Mouse (Mus musculus): ENCODE data around the gene Piga. TPM values are rescaled to one million over a fixed set of nuclear protein-coding genes. Genes with fewer than 3 reads are reported as not detected.

The Piga gene
- total RNA-seq, 1 experiment from 2014 or later = 9.0 TPM

- no peak for DNase-seq
Measured at GRCm38 (mm10) chrX:164432682-164433081, 13.1 kb downstream of the Piga start.

- no peak for DNase-seq
Measured at GRCm38 (mm10) chrX:164436709-164437108, 17.1 kb downstream of the Piga start, which contains the start of gene Asb11. Gene Asb11 (plus strand): TSS chrX:164436994.

DNA sequence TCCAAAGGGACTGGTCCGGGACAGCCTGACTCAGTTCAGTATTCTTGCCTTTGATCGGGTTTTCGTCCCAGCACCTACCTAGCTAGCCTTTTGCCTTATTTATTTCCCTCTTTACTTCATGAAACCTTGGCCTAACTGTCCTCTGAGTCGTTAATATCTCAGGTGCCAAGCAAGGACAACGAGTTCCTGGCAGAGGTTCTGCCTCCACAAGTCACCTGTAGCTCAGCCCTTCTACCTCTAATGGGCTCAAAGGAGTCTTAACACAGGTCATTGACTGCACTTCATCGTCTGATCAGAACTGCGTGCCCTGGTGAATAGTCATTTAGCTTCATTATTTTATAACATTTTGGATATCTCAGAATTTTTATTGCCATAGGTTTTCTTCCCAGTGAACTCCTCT, 19.9 kb downstream of the Piga start:
- DNase-seq = no peak

GRCm38 (mm10) chrX:164440140-164440539, 20.6 kb downstream of the Piga start:
- peak; percentile 13 for DNase-seq

- DNase-seq = no peak
Measured at GRCm38 (mm10) chrX:164440703-164441102, 21.1 kb downstream of the Piga start.

DNA sequence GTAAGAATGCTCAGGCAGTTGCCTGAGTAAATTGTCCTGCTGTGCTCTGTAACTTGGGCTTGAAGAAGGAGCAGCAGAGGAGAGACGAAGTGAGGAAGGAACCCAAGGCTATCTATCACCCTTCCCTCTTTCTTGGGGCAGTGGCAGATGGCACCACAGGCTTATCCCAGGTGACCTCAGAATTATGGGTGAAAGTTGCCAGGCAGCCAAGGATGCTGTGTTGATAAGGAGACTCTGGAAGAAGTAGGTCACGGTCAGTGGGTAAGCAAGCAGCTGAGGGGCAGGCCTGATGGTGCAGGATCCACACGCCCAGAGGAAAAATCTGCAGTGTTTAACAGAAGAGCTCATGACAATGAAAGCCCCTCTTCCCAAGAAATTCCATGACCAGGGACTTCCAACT, 21.7 kb downstream of the Piga start:
- peak; percentile 14 for DNase-seq

- DNase-seq = no peak
Measured at GRCm38 (mm10) chrX:164445601-164446000, 26.0 kb downstream of the Piga start.

- no peak for DNase-seq
Measured at GRCm38 (mm10) chrX:164446106-164446551, 26.5 kb downstream of the Piga start.

DNA sequence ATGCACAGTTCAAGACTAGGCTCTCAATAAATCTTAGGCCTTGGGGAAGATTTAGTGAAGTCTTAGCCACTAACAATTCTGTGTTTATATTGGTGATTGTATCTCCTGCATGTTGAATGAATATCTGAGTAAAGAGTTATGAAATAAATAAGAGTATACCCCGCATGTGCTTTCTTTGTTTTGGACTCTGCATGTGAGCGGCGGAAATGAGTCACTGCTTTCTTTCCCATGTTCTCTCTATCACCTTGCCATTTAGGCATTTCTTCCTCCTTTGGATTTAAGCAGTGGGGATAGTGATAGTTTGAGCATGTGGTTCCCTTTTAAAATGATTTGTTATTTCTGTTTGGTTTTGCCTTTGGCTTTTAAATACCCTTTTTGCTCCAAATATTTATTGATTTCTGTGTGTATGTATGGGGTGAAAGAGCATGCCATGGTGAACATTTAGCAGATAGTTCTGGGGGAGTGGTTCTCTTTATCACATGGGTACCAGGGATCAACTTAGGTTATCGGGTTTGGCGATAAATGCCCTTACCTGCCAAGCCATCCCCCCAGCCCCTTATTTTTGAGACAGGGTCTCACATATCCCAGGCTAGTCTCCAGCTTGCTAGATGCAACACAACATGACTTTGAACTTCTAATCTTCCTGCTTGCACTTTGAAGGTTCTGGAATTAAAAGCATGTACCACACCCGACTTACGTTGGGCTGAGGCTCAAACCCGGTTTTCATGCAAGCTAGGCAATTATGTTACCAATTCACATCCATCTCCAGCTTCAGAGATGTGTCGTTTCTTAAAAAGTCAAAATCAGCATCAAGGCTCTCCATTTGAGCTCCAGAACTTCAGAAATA, 27.5 kb downstream of the Piga start:
- DNase-seq = no peak

GRCm38 (mm10) chrX:164447682-164448071, 28.1 kb downstream of the Piga start:
- DNase-seq = no peak

DNA sequence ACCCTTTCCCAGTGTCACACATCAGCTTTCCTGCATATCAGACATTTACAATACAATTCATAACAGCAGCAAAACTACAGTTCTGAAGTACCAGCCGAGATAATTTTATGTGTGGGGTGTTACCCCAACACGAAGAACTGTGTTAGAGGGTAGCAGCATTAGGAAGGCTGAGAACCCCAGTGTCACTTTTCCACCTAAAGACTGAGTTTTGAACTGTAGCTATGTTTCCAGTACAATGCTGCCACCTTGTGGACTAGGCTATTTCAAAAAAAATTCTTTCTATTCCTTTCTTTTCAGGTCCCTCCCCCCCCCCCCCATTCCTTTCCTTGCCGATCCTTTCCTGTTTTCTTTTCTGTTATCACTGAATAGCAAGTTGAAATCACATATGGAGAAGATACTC, 29.6 kb downstream of the Piga start:
- no peak for DNase-seq

DNA sequence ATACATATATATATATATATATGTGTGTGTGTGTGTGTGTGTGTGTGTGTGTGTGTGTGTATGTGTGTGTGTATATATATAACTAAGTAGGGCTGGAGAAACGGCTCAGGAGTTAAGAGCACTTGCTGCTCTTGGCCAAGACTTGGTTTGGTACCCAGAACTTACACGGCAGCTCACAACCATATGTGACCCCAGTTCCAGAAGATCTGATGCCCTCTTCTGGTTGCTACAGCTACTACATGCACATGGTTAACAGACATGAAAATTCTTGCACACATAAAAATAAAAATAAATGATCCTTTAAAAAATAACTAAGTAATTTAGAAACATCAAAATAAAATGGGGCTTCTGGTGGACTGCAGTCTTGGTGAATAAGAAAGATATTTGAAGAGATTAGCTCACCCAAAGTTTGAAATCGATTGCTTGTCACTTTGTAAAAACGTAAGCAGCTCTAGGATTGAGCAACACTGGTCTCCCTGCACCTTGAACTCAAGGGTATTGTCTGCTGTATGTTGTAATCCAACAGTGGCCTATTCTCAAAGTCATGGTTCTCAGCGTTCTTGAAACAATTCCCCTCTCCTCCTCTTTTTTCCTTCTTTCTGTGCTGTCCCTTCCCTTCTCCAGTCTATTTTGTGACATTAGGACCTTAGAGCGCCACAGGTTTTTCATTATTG, 39.8 kb downstream of the Piga start:
- no peak for DNase-seq

Other genes starting within 250 kb of the Piga start
- 0.30 TPM in 1 of 2 replicates, not detected in the other for gene Bmx, start 161.6 kb upstream of the Piga start, total RNA-seq (2021)
- 3.2 and 3.6 TPM in 2 replicates for gene Pir, start 150.4 kb upstream of the Piga start, total RNA-seq (2021)
- 44.5 and 52.7 TPM in 2 replicates for gene Vegfd, start 46.4 kb upstream of the Piga start, total RNA-seq (2021)
- gene Asb11, start 17.2 kb downstream of the Piga start, total RNA-seq (2021) = not detected in 2 replicates
- not detected in 2 replicates for gene Asb9, start 86.5 kb downstream of the Piga start, total RNA-seq (2021)